Mouse (Mus musculus): ENCODE measurements around the gene Pax1. TPM values are rescaled to one million over a fixed set of nuclear protein-coding genes. Genes with fewer than 3 reads are reported as not detected.

The Pax1 gene
- polyA plus RNA-seq, 1 experiment from 2014 or later: not detected

DNA sequence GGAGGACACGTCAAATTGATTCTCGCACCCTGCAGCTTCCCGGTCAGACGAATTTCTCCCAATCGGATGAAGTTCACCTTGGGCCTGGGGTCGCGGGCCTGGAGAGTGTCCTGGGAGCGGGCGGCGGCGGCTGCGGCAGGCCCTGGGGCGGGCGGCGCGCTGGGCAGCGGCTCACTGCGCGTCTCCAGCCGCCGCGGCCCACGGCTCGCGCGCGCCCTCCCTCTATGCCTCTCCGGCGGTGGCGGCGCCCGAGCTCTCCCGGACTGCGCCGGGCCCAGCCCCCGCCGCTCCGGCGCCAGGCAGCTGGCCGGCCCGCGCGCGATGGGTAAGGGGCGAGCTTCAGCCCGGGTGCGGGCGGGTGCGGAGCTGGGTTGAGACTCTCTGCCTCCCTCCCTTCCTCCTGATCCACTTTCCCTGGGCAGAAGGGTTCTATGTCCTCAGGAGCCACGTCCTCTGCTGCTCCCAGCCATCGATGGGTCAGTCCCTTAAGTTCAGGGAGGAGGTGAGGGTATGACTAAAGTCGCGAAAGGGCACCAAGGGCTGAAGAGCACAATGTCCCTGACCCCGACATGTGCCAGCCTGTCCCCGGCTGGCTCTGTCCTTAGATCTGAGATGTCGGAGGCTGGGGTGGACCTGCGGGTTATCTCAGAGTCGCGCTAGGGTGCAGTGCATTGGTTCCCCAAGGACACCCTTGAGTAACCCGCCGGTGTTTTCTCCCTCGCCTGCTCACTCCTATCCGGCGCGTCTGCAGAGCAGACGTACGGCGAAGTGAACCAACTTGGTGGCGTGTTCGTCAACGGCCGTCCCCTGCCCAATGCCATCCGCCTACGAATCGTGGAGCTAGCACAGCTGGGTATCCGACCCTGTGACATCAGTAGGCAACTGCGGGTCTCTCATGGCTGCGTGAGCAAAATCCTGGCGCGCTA lies 3.5 kb downstream of the Pax1 start:
- TF ChIP-seq EP300 (IDR thresholded peaks at IDR 0.05): no peak
- TF ChIP-seq CTCF (IDR thresholded peaks at IDR 0.05): no peak
- WGBS: 3% methylated on average over 67 of the region's 80 CpGs
- Histone ChIP-seq H3K4me2 (replicated peaks; ENCODE audit: low read depth, low read length) (peak overlapping the region; percentile 47), H3K36me3 (ENCODE audit: insufficient read depth, low read length) (no peaks in the 10 kb centered on the region), H3K27ac (ENCODE audit: low read length) (no peak overlapping the region), H3K9me3 (ENCODE audit: low read length) (no peaks in the 10 kb centered on the region), H3K9ac (replicated peaks; ENCODE audit: low read depth) (no peak overlapping the region), H3K4me1 (ENCODE audit: insufficient read depth, low read depth, low read length) (no peaks in the 10 kb centered on the region; the same call in 1 of the 2 replicates), H3K4me3 (ENCODE audit: low read depth, low read length) (peak overlapping the region; percentile 26), H3K27me3 (replicated peaks; ENCODE audit: insufficient read depth, low read length) (peaks cover 87% of the 10 kb centered on the region)
- DNase-seq (ENCODE audit: low spot score): no peak
- peak; percentile 48 for ATAC-seq

DNA sequence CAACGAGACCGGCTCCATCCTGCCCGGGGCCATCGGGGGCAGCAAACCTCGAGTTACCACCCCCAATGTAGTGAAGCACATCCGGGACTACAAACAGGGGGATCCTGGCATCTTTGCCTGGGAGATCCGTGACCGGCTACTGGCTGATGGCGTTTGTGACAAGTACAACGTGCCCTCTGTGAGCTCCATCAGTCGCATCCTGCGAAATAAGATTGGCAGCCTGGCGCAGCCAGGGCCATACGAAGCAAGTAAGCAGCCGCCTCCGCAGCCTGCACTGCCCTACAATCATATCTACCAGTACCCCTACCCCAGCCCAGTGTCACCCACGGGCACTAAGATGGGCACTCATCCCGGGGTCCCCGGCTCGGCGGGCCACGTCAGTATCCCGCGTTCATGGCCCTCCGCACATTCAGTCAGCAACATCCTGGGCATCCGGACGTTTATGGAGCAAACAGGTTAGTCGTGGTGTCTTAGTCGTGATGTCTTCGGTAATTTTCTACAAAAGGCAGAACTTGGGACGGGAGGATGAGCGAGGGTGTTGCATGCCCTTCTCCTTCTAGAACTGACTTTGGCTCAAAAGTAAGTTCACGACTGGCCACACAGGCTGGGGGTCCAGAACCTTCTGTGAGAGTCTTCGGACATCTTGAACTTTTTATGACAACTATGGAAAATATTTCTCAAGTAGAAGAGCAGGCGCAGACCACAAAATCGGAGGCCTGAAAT lies 4.3 kb downstream of the Pax1 start:
- H3K4me1 ChIP-seq (ENCODE audit: insufficient read depth, low read depth, low read length): no peaks in the 10 kb centered on the region; the same call in 1 of the 2 replicates
- no peak overlapping the region for H3K9ac ChIP-seq (replicated peaks; ENCODE audit: low read depth)
- peaks cover 88% of the 10 kb centered on the region for H3K27me3 ChIP-seq (replicated peaks; ENCODE audit: insufficient read depth, low read length)
- H3K4me2 ChIP-seq (replicated peaks; ENCODE audit: low read depth, low read length): no peak overlapping the region
- no peak for TF ChIP-seq CTCF (IDR thresholded peaks at IDR 0.05)
- TF ChIP-seq EP300 (IDR thresholded peaks at IDR 0.05): no peak
- H3K27ac ChIP-seq (ENCODE audit: low read length): no peak overlapping the region
- H3K4me3 ChIP-seq (ENCODE audit: low read depth, low read length): no peak overlapping the region
- ATAC-seq (no peak), DNase-seq (ENCODE audit: low spot score) (no peak)
- 4% methylated on average over 36 of the region's 36 CpGs for WGBS
- no peaks in the 10 kb centered on the region for H3K9me3 ChIP-seq (ENCODE audit: low read length)
- H3K36me3 ChIP-seq (ENCODE audit: insufficient read depth, low read length): no peaks in the 10 kb centered on the region

GRCm38 (mm10) chr2:147367246-147367820 lies 5.6 kb downstream of the Pax1 start:
- Histone ChIP-seq H3K27me3 (replicated peaks; ENCODE audit: insufficient read depth, low read length) (peaks cover 88% of the 10 kb centered on the region), H3K36me3 (ENCODE audit: insufficient read depth, low read length) (no peaks in the 10 kb centered on the region), H3K27ac (ENCODE audit: low read length) (no peak overlapping the region), H3K4me1 (ENCODE audit: insufficient read depth, low read depth, low read length) (no peaks in the 10 kb centered on the region; the same call in 1 of the 2 replicates), H3K9ac (replicated peaks; ENCODE audit: low read depth) (no peak overlapping the region), H3K9me3 (ENCODE audit: low read length) (no peaks in the 10 kb centered on the region), H3K4me2 (replicated peaks; ENCODE audit: low read depth, low read length) (no peak overlapping the region), H3K4me3 (ENCODE audit: low read depth, low read length) (no peak overlapping the region)
- TF ChIP-seq CTCF (IDR thresholded peaks at IDR 0.05): no peak
- no peak for TF ChIP-seq EP300 (IDR thresholded peaks at IDR 0.05)
- ATAC-seq (no peak), DNase-seq (ENCODE audit: low spot score) (no peak)
- WGBS: 2% methylated on average over 12 of the region's 12 CpGs

DNA sequence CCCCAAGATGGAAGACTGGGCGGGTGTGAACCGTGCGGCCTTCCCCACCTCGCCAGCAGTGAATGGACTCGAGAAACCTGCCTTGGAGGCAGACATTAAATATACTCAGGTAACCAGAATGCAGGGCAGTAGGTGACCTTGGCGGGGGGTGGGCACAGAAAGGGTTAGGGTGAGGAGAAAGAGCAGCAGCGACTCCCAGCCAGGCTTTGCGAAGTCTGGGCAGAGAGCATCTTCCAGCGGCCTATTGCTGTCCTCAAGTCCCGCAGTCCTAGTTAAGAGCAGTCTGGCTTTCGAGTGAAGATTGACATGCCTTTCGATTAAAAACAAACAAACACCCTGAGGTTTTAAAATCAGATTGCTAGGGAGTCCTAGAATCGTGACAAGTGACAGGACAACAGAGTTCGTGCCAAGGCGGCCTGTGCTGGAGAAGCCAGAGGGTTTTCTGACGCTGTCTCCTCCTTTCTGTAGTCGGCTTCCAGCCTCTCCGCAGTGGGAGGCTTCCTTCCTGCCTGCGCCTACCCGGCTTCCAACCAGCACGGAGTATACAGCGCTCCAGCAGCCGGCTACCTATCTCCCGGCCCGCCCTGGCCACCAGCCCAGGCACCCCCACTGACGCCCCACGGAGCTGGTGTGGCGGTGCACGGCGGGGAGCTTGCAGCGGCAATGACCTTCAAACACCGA lies 6.3 kb downstream of the Pax1 start:
- Histone ChIP-seq H3K4me3 (ENCODE audit: low read depth, low read length) (no peak overlapping the region), H3K4me2 (replicated peaks; ENCODE audit: low read depth, low read length) (no peak overlapping the region), H3K4me1 (ENCODE audit: insufficient read depth, low read depth, low read length) (no peaks in the 10 kb centered on the region), H3K36me3 (ENCODE audit: insufficient read depth, low read length) (no peaks in the 10 kb centered on the region), H3K27ac (ENCODE audit: low read length) (no peak overlapping the region), H3K9ac (replicated peaks; ENCODE audit: low read depth) (no peak overlapping the region), H3K9me3 (ENCODE audit: low read length) (no peaks in the 10 kb centered on the region), H3K27me3 (replicated peaks; ENCODE audit: insufficient read depth, low read length) (peaks cover 87% of the 10 kb centered on the region)
- DNase-seq (ENCODE audit: low spot score) (no peak), ATAC-seq (no peak)
- TF ChIP-seq EP300 (IDR thresholded peaks at IDR 0.05): no peak
- no peak for TF ChIP-seq CTCF (IDR thresholded peaks at IDR 0.05)
- WGBS: 1% methylated on average over 32 of the region's 32 CpGs

GRCm38 (mm10) chr2:147369561-147369960 lies 7.8 kb downstream of the Pax1 start:
- Histone ChIP-seq H3K4me3 (ENCODE audit: low read depth, low read length) (no peak overlapping the region), H3K27ac (ENCODE audit: low read length) (no peak overlapping the region), H3K9me3 (ENCODE audit: low read length) (no peaks in the 10 kb centered on the region), H3K9ac (replicated peaks; ENCODE audit: low read depth) (no peak overlapping the region), H3K4me1 (ENCODE audit: insufficient read depth, low read depth, low read length) (no peaks in the 10 kb centered on the region), H3K4me2 (replicated peaks; ENCODE audit: low read depth, low read length) (no peak overlapping the region), H3K36me3 (ENCODE audit: insufficient read depth, low read length) (no peaks in the 10 kb centered on the region), H3K27me3 (replicated peaks; ENCODE audit: insufficient read depth, low read length) (peaks cover 87% of the 10 kb centered on the region)
- TF ChIP-seq CTCF (IDR thresholded peaks at IDR 0.05) (no peak), EP300 (IDR thresholded peaks at IDR 0.05) (no peak)
- no peak for ATAC-seq
- 6% methylated on average over 9 of the region's 9 CpGs for WGBS
- no peak for DNase-seq (ENCODE audit: low spot score)

Measured in lung, postnatal 0 days (tissue).